Mouse (Mus musculus) left cerebral cortex, postnatal 4 days (tissue): ENCODE results near the gene Slc38a10. TPM values are rescaled to one million over a fixed set of nuclear protein-coding genes. Genes with fewer than 3 reads are reported as not detected.

Source experiments
- DNase-seq: peaks from one replicate; pipeline ENCODE4 v3.0.0-alpha.2; 2022
- intact Hi-C: fragments of 180-260 bp; cut with DNase I; formaldehyde crosslinking; loops from one replicate; pipeline ENCODE4 v1.15.1; 2025
- total RNA-seq, 2 experiments: library from RNA; stranded (reverse); gene quantifications; 2 replicates each; pipeline ENCODE4 v1.2.3; 2021

Gene Slc38a10
- total RNA-seq, 2 experiments from 2014 or later = 113 to 119 TPM

DNA sequence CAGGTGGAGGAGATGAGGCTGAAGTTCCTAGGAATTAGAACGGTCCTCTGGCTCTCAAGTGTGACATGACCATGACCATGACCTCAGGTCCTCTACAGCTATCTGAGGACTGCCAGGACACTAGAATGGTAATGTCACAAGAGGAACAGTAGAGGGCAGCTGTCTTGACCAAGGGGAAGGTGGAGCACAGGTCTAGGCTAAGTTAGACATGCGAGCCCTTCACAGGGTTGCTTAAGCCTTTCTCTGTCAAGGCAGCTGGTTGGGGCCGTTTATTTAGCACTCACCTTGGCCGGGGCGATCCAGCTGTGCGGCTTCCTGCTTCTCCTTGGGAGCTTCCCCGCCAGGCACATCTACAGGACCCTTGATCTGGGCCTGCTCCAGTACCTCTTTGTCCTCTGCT, 40.6 kb downstream of the Slc38a10 start:
- intact Hi-C loops = loop anchor here (5.0 kb wide), 1 partner anchor 197 kb away; no protein-coding TSS in a partner anchor
- no peak for DNase-seq

DNA sequence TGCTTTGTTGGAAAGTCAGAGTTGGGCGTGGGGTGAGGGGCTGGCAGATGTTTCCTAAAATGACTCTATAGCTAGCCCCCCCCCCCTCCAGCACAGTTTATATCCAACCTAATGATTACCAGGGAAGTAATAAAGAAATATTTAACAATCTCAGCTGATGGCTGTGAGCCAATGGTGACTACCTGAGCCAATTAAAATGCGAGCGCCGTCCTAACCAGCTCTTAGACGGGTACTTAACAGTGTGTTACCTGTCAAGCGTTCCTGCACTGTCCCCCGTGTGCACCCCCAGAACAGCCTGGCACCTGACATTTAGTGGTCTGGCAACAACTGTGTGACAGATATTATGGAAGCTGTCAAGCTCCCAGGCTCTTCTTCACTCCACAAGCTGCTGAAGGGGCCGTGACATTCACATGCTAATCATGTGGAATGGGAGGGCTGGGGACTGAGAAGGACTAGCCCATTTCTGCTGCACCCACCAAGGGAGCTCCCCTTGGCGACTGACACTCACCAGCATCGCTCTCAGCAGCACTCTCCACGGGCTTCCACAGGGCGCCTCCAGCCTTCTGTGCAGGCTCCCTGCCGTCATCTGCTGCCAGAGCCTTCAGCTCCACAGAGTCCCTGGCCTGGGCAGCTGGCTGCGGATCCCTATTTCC, 41.5 kb downstream of the Slc38a10 start:
- DNase-seq = no peak
- intact Hi-C loops = loop anchor here (5.0 kb wide), 1 partner anchor 198 kb away; no protein-coding TSS in a partner anchor

DNA sequence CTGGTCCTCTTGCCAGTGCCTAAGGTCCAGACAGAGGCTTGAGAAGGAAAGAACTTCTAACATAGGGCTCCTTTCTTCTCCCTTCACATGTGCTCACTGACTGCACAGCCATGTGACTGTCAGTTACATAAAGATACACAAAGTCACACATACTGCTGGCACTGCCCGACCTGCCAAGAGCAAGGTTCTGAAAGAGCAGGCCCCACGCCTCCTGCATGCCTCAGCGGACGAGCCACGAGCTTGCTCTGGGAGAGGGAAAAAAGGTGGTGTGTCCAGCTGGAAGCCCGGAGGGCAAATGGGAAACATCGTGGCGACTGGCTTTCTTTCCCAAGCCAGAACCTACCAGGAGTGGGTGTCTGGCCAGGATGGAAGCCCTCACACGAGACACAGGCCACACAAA, 43.4 kb downstream of the Slc38a10 start:
- no peak for DNase-seq
- intact Hi-C loops = no loop called here

DNA sequence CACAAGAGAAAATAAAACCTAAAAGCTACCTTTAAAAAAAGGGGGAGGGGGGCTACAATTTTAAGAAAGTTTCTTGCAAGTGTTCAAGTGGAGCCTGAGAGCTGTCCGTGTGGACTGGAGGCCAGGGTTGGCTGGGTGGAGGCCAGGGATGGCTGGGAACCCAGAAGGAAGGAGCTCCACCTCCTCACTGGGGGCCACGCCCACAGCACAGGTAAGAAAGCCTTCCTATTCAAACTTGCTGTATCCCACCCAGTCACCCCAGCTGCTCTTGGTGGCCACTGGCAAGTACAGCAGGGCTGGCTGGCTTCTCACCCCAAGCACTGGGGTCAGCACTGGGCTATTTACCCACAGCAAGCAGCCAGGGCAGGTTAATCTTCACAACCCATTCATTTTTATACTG, 44.1 kb downstream of the Slc38a10 start:
- intact Hi-C loops = no loop called here
- no peak for DNase-seq

DNA sequence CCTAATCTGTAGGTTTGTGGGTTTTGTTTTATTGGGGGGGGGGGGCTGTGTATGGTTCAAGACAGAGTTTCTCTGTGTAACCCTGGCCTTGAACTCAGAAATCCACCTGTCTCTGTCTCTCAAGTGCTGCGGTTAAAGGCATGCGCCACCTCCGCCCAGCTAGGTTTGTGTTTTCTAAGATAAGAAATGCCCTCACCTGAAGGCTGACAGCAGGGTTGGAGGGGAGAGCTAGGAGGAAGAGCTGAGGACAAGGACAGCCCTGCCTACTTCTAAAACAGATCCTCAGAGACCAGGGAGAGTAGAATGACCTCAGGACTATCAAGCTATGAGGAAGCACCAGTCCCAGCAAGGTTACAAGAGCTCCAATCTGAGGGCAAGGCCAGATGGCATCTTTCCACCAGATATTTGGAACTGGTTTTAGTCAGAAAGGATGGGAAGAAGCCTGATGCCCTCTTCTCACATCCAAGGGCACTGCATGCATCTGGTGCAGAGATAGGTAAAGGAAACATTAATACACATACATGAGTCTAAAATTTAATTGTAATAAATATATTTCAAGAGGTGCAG, 47.6 kb downstream of the Slc38a10 start:
- DNase-seq = no peak
- intact Hi-C loops = no loop called here

DNA sequence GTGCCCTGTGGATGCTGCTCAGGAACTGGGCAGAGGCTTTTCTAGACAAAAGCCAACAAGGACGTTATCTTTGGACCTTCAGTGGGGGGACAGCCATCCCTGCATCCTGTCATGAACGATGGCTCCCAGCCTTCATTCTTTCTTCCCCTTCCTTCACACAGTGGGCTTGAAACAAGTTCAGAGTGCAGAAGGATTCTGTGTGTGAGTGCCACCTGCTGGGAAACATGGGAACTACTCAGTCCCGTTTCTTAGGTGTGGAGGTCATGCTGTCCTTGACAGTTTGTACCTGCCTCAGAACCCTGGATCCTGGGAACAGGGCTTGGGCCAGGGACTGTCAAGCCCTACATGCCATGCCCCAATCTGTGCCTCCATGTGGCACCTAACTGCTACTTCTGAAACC, 50.1 kb downstream of the Slc38a10 start:
- intact Hi-C loops = no loop called here
- DNase-seq = peak; percentile 72

DNA sequence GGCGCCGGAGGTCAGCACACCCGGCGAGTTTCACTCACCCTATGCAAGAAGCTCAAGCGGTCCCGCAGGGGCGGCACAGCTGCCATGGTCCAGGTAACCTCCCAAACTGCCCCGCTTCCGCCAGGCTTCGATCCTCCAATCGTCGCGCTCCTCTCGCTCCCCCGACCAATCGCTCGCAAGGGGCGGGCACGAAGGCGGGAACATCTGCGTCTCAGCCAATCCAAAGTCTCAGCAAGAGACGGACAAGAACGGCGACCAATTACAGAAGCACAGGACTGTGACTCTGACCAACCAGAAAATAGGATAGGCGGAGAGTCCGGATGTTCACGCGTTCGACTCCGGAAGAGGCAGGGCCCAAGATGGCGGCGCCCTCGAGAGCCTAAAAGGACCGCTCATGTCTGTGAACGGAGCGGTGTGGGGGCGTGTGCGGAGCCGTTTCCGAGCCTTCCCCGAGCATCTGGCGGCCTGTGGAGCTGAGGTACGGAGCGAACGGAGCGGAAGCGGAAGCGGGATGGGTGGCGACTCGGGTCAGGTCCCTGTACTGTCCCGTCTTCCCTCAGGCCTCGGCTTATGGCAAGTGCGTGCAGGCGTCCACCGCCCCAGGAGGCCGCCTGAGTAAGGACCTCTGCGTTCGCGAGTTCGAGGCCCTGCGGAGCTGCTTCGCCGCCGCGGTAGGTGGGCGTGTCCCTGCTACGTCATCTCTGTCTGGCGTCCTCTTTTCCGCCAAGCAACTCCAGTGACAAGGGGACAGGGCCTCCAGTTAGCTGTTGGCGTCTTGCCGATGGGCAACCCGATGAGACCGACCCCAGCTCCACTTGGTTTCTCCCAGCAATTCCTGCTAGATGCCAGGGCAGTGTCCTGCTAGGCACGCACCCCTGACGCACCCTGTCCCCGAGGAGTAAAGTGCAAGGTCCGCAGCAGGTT, 52.3 kb downstream of the Slc38a10 start, which contains the start of the genes Tepsin and Ndufaf8:
TSS of gene Tepsin (minus strand) at position 144 of the 924 bp plus-strand sequence.
TSS of gene Ndufaf8 (plus strand) at position 341 of the 924 bp plus-strand sequence.
- intact Hi-C loops = no loop called here
- peak; percentile 94 for DNase-seq

DNA sequence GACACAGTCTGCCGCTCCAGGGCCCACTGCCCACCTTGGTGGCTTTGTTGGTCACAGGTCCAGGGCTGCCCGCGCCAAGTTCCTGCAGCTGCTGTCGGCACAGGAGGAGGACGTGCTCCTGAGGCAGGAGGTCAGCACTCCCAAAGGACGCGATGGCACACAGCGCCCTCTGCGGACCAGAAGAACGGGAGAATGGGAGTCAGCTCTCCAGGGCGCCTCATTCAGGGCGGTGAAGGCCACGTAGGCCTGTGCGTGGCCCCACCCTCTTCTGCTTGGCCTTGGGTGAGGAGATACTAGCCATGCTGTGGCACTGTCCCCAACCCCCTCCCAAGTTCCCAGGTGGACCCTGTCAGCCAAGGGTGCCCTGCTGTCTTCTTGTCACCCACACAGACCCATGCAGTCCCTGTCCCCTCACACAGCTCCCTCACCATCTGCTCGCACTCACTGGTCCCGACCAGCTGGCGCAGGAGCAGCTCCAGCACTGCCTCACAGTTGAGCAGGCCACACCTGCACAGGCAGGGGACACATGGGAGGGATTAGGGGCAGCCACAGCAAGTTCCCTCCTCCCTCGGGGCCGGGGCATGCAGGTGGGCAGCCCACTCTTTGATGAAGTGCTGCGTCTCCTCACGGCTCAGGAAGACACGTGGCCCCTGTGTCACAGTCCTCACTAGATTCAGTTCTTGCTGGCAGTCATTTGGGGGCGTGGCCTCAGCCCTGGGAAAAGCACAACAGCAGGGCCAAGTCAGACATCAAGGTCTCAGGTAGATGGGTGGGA, 58.1 kb downstream of the Slc38a10 start:
- intact Hi-C loops = no loop called here
- DNase-seq = no peak

DNA sequence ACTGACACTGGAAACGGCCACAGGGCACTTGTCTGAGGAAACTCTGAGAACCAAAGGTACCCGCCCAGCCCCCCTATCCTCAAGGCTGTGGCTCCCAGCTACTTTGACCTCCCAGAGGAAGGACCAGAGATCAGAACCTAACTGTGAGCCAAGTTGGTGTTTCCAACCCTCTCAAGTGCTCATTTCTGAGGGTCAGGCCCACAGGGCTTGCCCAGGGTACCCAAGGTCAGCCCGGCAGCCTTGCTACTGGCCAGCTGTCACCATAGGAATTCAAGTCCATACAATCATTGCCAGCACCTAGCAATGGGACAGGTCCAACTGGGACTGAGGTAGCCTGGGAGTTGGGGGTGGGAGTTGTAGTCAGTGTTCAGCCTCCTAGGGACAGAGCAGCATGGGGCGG, 60.5 kb downstream of the Slc38a10 start:
- no peak for DNase-seq
- intact Hi-C loops = no loop called here

DNA sequence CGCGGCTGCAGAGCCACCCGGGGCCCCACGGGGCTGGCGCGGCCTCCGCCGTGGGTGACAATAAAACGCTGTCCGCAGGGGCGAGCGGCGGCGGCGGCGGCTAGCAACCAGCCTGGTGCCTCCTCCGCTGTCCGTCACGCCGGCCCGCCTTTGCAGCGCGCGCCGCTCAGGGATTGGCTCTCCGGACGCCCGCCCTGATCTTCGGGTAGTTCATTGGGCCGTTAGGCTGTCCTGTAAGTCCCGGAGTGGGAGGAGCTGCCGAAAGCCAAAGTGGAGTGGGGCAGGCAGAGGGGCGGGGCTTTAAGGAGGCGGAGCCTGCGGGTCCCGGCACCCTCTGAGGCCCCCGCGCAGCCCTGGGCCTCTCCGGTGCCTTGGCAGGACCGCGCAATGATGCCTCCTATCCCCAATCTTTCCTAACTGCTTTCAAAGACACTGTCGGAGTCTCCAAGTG, 64.4 kb downstream of the Slc38a10 start, which contains the start of gene Cep131:
TSS of gene Cep131 (minus strand) at position 126 of the 451 bp plus-strand sequence.
- peak; percentile 98 for DNase-seq
- intact Hi-C loops = no loop called here

DNA sequence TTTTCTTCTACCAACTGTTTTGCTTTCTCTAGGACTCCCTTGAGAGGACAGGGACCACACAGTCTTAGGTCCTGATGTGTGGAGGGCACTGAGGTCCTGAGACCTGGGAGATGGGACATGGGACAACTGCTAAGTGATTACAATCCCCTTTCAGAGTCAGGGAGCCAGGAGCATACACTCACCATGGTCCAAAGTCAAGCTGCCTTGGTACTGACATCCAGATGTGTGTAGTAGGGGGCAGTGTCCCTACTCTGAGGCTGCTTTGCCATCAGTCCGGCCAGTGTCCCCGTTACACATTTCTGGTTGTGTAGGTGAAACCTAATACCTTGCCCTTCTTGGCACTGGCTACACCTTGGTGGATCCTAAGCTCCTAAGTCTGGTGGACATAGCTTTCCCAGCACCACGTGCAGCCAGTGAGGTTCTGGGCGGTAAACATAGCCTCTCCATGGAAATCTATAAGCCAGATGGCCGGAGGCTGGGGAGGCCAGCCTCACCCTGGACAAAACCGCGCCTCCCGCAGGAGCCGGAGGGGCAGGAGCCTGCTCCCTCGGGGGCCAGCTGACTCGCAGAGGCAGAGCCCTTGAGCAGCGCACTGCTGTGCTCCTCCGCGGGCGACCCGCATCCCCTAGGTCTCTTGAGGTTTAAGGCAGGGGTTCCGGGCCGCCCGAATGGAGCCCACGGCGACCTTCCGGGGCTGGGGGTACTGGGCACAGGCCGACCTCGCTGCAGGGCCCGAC, 65.1 kb downstream of the Slc38a10 start:
- intact Hi-C loops = no loop called here
- peak; percentile 45 for DNase-seq

DNA sequence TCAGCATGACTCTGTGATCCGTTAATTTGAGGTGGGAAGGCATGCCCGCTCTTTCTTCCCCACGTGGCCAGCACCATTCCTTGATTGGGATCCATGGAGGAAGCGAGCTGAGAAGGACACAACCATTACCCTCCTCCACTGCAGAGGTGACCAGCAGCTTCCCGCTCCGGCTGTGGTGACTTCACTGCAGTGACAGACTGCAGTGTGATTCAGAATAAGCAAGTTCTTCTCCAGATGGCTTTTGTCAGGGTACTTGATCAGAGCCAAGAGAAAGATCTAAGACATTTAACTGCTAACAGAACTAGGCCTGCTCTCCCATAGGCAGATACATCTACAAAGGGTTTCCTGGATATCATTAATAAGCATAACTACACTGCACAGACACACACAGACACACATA, 70.9 kb downstream of the Slc38a10 start:
- DNase-seq = no peak

DNA sequence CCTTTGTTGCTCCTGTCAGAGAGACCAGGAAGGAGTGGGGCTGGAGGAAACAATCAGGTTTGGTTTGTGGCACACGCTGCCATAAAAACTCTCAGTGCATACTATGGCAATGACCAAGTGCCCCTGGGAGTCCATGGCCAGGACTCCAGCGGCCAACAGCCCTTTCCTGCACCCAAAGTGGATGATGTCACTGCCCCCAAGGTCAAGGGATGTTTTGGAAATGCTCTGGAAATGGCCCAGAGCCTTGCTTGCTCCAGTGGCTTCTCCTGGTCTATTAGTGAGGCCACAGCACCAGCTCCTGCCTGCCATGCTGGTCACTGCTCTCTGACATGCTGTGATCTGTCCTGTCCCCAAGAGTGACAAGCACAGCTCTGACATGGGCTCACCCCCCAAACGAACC, 75.0 kb downstream of the Slc38a10 start:
- DNase-seq = no peak
- intact Hi-C loops = no loop called here

More for the DNA sequence above, 70.9 kb downstream of the Slc38a10 start:
- intact Hi-C loops = no loop called here

DNA sequence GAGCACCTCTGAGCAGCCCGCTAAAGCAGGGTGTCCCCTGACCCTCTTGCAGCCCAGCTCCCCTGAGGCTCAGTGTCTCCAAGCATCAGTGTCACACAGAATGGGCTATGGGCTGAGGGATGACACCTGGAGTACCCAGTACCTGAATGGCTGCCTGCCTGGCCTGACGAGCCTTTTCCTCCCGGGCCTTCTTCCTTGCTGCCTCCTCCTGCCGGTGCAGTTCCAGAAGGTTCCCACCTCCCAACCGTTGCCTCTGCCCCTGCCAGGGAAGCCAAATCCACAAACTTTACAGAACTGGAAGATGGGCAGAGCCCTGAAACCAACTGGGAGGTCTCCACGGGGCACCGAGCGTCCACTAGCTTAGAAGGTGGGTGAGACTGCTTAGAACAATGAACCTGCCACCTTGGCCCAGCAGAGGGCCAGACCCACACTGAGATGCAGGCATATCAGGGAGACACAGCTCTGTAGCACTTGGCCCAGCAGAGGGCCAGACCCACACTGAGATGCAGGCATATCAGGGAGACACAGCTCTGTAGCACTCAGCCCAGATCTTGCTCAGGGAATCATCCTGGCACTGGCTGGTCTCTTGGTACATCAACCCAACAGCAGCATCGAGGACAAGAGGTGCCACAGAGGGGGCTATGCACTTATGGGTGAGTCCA, 78.0 kb downstream of the Slc38a10 start:
- intact Hi-C loops = no loop called here
- no peak for DNase-seq

DNA sequence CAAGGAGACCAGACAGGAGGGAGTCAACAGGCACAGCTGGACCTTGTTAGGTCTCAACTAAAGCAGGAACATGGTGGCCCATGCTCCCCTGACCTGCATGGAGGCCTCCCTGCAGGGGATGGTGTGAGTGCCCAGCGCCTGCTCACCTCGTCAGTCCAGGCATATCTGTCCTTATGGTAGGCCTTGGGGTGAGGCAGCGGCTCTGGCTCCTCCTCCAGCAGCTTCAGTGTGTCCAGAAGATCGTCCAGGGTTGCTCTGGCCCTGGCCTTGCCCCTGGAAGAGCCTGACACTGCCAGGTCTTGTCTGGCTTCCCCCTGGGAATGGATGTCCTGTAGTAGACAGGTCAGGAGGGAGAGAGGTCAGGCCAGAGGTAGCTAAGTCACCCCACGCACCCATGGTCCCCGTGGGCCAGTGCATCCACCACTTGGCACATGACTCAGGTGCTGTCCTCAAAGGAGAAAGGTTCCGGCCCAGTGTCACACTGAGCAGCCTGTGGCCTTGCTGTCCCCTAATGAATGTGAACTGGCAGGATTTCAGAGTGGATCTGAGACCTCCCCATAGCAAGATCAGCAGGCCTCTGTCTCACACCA, 79.3 kb downstream of the Slc38a10 start:
- DNase-seq = no peak
- intact Hi-C loops = no loop called here

DNA sequence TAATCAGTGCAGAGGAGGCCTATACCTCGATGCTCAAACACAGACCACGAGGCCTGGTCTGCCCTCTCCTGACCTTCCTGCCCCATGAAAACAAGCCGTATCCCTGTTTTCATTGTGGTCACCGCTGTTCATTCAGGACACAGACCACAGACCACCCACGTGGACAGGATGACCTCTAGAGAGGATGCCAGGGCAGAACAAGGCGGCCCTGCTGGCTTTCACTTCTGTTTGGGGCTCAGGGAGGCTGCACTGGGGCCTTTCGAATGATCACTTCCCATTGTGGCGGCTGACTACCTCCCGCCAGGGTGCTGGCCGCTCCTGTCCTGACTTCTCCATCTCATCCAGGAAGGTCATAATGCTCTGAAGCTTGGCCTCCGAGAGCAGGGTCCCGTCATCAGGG, 80.1 kb downstream of the Slc38a10 start:
- intact Hi-C loops = no loop called here
- no peak for DNase-seq

DNA sequence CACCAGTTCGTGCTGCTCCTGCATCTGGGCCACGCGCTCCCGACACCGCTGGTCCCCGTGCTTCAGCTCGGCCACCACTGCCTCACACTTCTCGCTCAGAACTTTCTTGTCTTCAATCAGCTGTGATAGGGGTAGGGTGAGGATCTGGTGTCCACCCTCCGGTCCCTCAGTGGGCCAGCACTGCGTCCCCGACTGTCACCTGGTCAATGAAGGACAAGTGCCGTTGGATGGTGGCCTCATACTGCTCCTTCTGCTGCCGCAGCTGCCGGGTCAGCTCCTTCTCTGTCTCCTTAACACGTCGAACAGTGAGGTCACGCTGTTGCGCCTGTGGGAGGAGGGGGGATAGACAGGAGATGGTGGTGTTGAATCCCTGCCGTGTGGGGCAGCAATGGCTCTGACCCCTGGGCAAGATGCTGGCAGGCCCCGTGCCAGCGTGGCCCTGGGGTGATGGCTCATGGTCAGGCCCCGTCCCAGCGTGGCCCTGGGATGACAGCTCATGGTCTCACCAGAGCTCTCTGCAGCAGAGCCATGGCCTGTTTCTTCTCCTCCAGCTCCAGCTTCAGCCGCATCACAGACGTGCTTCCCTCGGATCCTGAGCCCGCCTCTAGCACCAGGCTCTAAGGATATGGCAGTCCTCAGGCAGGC, 80.7 kb downstream of the Slc38a10 start:
- DNase-seq = no peak

DNA sequence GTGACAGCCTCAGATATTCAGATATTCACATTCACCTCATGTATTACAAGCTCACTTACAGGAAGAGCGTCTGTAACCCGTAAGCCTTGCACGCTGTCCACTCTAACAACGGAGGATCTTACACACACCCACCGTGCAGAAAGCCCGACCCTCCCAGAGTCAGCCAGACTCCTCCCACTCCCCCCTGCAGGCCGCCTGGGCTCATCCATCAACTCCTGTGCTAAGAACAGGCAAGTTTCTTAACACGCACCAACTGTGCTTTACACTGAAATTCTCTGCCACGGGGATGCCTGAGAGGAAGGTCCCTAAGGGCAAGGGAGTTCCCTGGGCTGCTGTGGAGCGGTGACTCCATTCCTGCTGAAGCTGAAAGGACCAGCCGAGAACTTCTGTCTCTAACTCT, 81.9 kb downstream of the Slc38a10 start:
- no peak for DNase-seq
- intact Hi-C loops = no loop called here

More for the DNA sequence above, 80.7 kb downstream of the Slc38a10 start:
- intact Hi-C loops = no loop called here
